Mouse (Mus musculus): ENCODE measurements around the gene Samd7.

Gene Samd7

DNA sequence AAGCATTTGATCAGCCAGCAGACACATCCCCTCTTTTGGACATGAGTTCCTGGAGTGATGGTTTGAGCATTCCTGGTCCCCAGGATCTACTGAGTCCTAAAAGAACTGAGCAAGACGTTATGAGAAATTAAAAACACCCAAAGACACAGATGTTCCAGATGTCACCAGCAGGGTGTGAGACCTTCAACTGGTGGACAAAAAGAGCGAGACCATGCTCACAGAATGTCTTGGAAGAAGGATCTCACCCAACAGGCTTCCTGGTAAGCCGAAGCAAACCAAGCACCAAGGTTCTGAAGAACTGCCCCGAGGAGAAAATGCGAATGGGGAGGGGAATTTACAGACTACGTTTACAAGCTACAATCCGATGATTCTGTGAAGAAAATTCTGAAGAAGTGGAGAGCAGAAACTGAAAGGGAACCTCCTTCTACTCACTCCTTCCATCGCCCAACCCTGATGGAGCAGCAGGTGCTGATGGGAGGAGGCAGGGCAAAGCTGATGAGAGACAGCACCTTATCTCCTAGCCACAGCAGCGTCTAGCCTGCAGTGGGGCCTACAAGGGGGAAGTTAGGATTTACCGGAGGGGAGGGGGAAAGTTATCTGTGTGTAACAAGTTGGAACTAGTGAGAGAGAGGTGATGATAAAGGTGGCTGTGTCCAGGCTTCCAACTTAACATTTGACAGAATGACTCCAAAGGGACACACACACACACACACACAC, 19.4 kb downstream of the Samd7 start:
- DNase-seq (ENCODE audit: low read depth), result peak; percentile 89

DNA sequence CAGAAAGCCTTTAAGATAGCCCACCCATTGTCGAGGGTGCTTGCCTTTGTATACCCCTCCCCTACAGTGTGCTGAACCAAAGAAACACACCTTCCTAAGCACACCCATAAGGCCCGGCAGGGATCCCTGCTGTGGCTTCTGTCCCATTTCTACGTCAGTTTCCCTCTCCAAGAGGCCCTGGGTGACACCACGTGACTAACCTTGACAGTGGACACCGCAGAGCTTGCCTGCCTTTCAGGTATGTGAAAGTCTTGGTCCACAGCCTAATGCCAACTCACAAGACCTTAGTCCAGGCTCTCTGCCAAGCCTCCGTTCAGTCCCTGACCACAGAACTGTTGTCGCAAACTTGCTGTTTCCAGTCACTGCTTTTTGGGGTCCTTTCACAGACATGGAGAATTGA, 20.1 kb downstream of the Samd7 start:
- no peak for DNase-seq (ENCODE audit: low read depth)

DNA sequence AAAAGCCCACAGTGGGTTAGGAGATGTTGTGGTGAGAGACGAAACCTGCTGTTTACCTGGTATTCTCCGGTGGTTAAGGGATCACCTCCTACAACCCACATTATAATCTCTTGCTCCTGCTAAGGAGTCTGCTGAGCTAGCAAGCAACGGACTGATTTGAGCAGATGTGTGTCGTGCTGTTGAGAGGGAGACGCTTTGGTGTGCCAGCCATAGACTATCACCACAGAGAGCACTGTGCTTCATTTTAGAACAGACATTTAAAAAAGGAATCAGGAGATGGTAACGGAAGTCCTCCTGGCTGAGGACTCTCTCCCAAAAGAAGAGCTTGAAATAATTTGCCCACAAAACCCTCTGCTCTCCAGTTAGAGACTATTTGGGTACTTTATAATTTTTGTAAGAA, 21.2 kb downstream of the Samd7 start:
- no peak for DNase-seq (ENCODE audit: low read depth)

- DNase-seq (ENCODE audit: low read depth), result no peak
Measured at GRCm38 (mm10) chr3:30769755-30770515, 23.8 kb downstream of the Samd7 start.

DNA sequence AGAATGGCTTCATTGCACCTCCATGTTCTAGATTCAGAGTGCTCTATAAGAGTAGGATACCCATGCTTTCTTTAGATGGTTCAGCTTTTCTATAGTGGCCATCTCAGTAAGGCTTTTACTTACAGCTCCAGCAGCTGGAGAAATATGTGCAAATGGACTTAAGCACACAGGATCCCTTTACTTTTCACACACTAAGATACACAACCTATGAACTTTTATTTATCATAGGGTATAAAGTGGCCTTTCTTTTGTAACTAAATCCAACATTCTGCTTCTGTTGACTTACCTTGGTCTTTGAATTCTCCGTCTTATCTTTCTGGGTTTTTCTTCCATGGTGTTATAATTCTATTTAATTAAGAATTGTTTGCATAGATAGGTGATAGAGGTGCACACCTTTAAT, 25.5 kb downstream of the Samd7 start:
- DNase-seq (ENCODE audit: low read depth), result no peak

- no peak for DNase-seq (ENCODE audit: low read depth)
Measured at GRCm38 (mm10) chr3:30772631-30773030, 26.5 kb downstream of the Samd7 start.

- no peak for DNase-seq (ENCODE audit: low read depth)
Measured at GRCm38 (mm10) chr3:30774677-30775076, 28.6 kb downstream of the Samd7 start.

GRCm38 (mm10) chr3:30777984-30778383, 31.9 kb downstream of the Samd7 start:
- no peak for DNase-seq (ENCODE audit: low read depth)

DNA sequence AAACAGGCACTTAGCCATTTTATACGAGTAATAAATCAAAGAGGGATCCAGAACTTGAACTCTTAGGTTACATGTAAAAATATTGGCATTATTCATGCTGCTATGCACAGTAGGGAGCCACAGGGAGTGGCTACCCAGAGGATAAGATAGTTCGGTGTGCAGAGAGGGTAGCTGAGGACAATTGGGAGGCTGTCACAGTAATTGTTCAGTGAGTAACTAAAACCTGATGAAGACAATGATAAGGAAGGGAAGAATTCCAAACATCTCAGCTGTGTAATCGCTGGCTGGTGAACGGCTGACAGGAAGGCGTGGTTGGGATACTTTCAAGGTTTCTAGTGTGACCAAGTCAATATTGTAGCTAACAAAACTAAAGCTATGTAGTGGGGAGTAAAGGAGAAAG, 42.4 kb downstream of the Samd7 start:
- no peak for DNase-seq (ENCODE audit: low read depth)

- peak; percentile 78 for DNase-seq (ENCODE audit: low read depth)
Measured at GRCm38 (mm10) chr3:30792737-30793402, 46.8 kb downstream of the Samd7 start, which contains the start of gene Sec62. Gene Sec62, plus strand, starts transcription at chr3:30792875.

- DNase-seq (ENCODE audit: low read depth), result peak; percentile 24
Measured at GRCm38 (mm10) chr3:30793403-30794221, 47.5 kb downstream of the Samd7 start.

DNA sequence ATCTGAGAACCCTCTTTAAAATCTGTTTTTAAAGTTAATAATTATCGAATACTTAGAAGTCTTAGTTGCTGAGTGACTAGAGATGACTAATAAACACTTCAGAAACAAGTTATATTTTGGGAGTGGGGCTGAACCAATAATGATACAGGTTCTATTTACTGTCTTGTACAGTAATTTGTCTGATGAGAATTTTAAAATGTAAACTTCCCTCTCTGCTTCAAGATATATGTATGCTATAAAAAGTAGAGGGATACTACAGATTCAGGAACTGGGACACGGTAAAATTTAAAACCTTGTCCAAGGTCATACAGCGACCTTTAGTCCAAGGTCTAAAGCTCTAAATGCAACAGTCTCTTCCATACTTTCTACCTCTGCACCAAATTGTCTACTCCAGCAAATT, 56.1 kb downstream of the Samd7 start:
- no peak for DNase-seq (ENCODE audit: low read depth)

DNA sequence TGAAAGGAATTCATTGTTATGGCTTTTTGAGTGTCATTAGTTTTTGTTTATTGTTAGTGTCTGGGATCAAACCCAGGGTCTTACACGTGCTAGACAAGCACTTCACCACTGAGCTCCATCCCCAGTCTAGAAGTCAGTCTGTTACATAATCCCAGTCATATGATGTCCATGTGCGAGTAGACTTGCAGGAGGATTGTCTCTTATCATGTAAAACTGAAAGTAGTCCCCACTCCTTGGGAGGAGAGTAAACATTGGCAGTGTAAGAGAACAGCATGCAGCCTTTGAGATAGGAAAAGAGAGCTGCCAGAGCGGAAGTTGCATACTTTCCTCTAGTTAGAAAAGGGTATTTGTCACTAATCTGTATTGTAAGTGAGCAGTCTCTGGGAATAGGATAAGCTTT, 66.8 kb downstream of the Samd7 start:
- no peak for DNase-seq (ENCODE audit: low read depth)
